Mouse (Mus musculus): ENCODE data around the gene F11r. TPM values are rescaled to one million over a fixed set of nuclear protein-coding genes. Genes with fewer than 3 reads are reported as not detected.

Gene F11r
- polyA plus RNA-seq, 1 experiment, result 78.9 TPM

DNA sequence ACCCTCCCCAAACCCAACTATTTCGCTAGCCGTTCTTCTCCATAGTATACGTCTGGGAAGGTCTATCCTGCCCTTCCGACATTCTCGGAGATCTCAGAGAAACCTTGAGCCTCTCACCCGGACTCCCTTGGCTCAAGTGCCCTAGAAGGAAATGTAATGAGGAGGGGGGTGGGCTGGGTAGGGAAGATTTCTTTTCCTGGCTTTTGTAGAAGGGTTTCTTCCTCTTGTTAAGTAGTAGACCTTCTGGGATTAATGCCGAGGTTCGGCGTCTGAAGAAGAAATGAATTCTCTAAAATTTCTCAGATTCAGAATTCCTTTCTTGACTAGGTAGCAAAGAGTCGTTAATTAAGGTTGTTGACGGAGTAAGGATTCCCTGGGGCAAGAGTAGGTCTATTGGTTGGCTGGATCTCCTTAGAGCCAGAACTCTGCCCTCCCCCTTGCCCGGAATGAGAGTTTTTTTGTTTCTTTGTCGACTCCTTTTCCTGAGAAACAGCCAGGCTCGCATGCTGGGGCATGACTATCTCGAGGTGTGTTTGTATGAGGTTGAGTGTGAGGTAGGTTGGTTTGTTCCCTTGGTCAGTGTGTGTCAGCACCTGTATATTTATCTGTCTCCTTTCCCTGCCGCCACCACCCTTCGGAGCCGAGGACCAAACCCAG lies 807 bp downstream of the F11r start:
- no peak for DNase-seq (ENCODE audit: low read depth)

DNA sequence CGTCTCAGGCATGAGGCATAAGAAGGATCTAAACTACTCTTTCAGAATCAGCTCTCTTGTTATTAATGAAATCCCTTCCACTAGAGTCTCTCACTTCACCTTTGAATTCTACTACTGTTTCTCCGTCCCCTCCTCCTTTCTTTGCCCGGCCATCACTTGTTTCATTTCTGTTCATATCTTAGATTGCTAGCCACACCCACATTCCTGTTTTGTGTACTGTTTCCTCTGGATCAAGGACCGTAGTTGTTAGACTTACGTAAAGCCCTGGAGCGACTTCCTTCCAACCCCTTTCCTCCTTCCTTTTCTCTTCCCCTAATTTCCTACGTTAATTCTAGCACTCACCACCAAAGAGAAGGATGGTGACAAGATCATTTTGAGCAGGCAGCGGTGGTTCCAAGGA lies 1.7 kb downstream of the F11r start:
- no peak for DNase-seq (ENCODE audit: low read depth)

DNA sequence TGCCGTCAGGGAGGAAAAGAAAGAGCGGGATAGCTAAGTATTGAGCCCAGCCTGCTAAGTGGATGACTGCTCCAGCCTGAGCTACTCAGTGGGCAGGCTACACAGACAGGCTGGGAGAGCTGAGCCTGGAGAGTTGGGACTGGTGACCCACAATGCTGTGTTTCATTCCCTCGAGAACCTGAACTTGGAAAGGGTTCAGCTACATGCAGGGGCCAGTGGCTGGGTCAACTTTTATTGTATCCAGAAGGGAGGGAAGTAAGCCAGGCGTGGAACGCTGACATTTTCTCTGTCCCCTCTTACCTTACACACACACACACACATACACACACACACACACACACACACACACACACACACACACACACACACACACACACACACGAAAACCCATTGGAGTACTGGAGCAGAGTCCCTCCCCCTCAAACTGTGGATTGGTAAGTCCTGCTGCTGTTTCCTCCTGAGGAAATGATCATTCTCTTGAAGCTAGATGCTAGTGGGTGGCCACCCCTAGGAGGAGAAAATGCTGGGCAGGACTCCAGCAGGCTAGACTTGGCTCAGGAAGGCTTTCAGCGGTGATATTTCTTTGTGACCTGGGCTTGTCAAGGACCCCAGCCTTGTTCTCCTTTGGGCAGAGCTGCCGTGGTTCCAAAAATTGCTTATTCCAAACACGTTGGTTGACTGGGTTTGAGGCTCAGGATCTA lies 2.8 kb downstream of the F11r start:
- DNase-seq (ENCODE audit: low read depth), result no peak

- no peak for DNase-seq (ENCODE audit: low read depth)
Measured at GRCm38 (mm10) chr1:171441466-171442412, 4.4 kb downstream of the F11r start.

GRCm38 (mm10) chr1:171442413-171442760 lies 5.1 kb downstream of the F11r start:
- no peak for DNase-seq (ENCODE audit: low read depth)

DNA sequence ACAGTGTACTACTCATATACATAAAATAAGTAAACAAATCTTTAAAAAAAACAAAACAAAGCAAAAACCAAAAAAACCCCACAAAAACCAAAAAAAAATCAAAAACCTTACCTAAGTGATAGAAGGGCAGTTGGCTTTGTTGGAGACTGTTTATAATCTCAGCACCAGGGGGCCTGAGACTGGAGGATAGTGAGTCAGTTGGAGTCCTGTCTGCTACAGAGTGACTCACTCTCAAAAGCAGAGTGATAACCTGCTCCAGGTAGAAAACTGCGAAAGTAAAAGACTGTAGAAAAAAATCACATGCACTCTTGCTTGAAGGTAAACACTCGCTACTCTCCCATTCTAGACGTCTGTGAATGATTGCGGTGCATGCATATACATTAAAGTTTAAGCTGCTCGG lies 7.7 kb downstream of the F11r start:
- DNase-seq (ENCODE audit: low read depth), result no peak

DNA sequence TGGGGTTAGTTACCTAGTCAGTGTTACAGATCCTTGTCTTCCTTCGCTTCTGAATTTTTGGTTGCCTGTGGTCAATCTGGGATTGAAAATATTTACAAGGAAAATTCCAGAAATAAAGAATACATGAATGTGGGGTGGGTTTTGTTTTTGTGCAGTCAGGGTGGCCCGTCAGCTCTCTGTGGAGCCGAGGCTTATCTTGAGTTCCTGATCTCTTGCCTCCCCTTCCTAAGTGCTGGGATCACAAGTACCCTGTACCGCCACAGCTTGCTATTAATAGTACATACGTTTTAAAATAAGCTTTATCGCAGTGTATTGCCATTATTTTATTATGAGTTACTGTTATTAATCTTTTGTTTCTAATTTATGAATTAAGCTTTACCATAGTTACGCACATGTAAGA lies 9.5 kb downstream of the F11r start:
- DNase-seq (ENCODE audit: low read depth), result no peak

GRCm38 (mm10) chr1:171447692-171448091 lies 10.4 kb downstream of the F11r start:
- DNase-seq (ENCODE audit: low read depth), result no peak

DNA sequence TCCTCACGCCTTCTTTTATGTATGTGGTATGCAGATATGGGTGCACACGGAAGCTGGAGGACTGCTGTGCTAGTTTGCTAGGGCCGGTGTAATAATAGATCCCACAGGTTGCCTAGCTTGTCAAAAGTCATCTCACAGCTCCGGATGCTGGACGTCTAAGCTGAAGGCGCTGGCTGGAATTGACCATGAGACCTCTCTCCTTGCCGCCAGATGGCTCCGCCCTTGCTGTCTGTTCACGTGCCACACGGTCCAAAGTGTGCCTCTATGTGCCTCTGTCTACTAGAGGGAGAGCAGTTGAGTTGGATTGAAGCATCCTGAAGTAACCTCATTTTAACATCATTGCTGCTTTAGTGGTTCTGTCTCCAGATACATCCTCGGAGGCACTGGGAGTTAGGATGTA lies 12.7 kb downstream of the F11r start:
- DNase-seq (ENCODE audit: low read depth), result no peak

GRCm38 (mm10) chr1:171451001-171451400 lies 13.7 kb downstream of the F11r start:
- no peak for DNase-seq (ENCODE audit: low read depth)

- DNase-seq (ENCODE audit: low read depth), result no peak
Measured at GRCm38 (mm10) chr1:171452522-171452921, 15.2 kb downstream of the F11r start.

DNA sequence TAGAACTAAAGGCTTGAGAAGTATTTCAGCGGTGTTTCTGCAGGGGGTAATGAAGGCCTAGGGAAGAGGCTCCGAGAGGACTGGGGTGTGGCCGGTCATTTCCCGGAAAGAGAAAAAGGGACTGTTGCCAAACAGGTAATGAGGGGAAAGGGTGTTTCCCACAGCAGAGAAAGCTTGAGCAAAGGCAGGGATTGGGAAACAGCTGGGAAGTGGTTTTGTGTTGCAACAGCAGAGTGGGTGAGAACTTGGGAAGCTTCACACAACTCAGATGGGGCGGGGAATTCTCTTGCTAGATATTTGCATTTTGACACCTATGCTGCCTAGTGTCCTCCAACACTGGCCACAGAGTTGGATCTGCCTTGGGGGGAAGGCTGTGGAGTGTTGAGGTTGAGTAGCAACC lies 15.6 kb downstream of the F11r start:
- peak; percentile 77 for DNase-seq (ENCODE audit: low read depth)

DNA sequence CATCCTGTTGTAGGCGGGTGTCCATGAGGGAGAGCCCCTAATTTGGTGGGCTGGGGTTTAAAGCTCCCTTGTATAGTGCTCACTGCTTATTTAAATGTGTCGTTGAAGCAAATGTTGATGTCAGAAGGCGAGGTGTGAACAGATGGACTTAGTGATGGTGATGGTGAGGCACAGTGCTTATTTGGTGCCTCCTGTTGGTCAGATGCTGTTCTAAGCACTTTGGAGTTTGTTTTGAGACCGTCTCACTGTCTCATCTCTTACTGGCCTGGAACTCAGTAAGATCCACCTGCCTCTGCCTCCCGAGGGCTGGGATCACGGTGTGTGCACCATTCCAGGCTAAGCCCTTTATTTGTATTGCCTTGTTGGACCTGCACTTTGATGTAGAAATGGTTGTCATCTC lies 17.6 kb downstream of the F11r start:
- no peak for DNase-seq (ENCODE audit: low read depth)

DNA sequence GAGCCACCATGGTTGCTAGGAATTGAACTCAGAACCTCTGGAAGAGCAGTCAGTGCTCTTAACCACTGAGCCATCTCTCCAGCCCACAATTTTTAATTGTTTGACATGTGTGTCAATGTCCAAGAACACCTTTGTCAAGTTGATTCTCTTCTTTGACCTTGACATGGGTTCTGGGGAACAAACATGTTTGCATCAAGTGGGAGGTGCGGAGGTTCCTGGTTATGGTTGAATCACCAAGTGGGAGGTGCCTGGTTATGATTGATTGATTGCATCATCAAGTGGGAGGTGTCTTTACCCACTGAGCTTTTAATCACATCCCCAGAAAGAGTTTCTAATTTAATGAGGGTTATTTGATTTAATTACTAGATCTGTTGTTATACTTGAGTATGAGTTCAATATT lies 20.2 kb downstream of the F11r start:
- no peak for DNase-seq (ENCODE audit: low read depth)

DNA sequence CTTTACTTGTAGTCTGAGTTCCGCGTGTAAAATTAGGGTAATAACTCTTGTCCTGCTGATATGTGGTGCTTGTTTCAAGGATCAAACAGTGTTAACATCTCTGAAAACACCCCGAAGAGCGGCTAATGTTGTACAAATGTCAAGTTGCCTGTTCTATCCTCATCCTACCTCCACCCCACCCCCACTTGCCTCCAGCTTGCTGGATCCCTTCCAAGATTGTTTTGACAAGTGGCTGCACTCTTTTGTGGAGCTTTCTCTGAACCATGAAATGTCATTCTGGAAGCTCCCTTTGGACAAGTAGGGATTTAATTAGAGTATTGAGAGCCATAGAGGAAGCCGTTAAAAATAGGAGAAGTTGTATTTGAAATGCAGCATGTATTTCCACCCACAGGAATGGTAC lies 22.5 kb downstream of the F11r start:
- DNase-seq (ENCODE audit: low read depth), result no peak

DNA sequence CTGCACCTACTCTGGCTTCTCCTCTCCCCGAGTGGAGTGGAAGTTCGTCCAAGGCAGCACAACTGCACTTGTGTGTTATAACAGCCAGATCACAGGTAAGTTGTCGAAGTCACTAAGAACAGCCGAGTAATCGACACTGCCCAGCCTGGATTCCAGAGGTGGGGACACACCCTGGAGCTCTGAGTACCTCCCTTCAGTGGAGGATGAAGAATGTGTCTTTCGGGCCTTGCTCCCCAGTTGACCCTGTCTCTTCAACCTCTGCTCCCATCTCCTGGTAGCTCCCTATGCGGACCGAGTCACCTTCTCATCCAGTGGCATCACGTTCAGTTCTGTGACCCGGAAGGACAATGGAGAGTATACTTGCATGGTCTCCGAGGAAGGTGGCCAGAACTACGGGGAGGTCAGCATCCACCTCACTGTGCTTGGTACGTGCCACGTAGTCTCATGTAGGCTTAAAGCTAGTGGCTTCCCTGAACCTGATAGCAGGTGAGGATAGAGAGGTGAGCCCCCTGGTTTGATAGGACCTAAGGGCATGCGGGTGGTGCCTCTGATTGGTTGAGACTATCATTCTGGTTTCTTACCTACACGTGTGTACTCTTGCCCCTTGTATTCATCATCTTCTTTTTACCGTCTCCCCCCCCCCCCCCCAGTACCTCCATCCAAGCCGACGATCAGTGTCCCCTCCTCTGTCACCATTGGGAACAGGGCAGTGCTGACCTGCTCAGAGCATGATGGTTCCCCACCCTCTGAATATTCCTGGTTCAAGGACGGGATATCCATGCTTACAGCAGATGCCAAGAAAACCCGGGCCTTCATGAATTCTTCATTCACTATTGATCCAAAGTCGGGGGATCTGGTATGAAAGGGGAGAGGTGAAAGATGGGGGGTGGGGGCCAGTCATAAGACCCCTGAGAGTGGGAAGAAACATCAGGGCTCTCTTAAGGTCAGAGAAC lies 23.5 kb downstream of the F11r start:
- no peak for DNase-seq (ENCODE audit: low read depth)

GRCm38 (mm10) chr1:171463133-171463532 lies 25.8 kb downstream of the F11r start:
- no peak for DNase-seq (ENCODE audit: low read depth)

- DNase-seq (ENCODE audit: low read depth), result no peak
Measured at GRCm38 (mm10) chr1:171465749-171466412, 28.5 kb downstream of the F11r start.

- DNase-seq (ENCODE audit: low read depth), result no peak
Measured at GRCm38 (mm10) chr1:171466565-171466964, 29.2 kb downstream of the F11r start.

GRCm38 (mm10) chr1:171469678-171470077 lies 32.3 kb downstream of the F11r start:
- no peak for DNase-seq (ENCODE audit: low read depth)

DNA sequence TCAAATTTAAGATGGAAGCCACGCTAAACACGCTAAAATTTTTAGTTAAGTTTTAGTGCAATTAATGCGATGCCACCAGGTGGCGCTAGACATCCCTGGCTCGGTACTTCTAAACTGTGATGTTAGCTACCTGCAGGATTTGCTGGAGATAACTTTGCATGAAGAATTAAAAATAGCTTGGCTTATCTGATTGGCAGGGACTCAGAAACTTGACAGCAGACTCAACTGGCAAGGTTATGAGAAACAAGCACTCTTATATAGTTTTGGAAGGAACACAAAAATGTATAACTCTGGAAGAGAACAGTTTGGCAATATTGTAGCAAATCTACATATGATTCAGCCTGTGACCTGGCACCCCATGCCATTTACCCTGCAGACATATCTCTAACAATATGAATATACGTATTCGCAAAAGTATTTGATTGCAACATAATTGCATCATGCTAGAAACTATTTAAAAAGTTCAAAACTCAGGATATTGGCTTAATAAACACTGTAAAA lies 33.1 kb downstream of the F11r start:
- peak; percentile 92 for DNase-seq (ENCODE audit: low read depth)

All from gonadal fat pad, adult 2 months (tissue).